Mouse (Mus musculus) neural tube, embryonic 12.5 days (tissue): ENCODE results near the gene Ctsd. TPM values are rescaled to one million over a fixed set of nuclear protein-coding genes. Genes with fewer than 3 reads are reported as not detected.
A peak's percentile ranks its signal among the peaks of the same experiment; 100 is the strongest.

Experiments
- ATAC-seq: fragments of 200-750 bp; cut with Nextera tagmentation; 2 replicates; pipeline ENCODE4 v1.8.0; 2017; ENCODE audit warnings: low read depth, mild to moderate bottlenecking, moderate TSS enrichment, moderate library complexity; ENCODE audit not compliant: low FRiP score
- H3K27ac ChIP-seq: fragments of 300-500 bp; sonication (generic); 2 replicates; pipeline ENCODE4 v1.5.1; 2016
- H3K27me3 ChIP-seq: fragments of 300-500 bp; sonication (generic); replicated peaks from 2 replicates; pipeline ENCODE4 v1.6.1; 2016; ENCODE audit warnings: mild to moderate bottlenecking
- H3K36me3 ChIP-seq: fragments of 300-500 bp; sonication (generic); 2 replicates; pipeline ENCODE4 v1.6.1; 2016; ENCODE audit warnings: mild to moderate bottlenecking
- H3K4me1 ChIP-seq: fragments of 300-500 bp; sonication (generic); 2 replicates; pipeline ENCODE4 v1.6.1; 2016
- H3K4me2 ChIP-seq: fragments of 300-500 bp; sonication (generic); replicated peaks from 2 replicates; pipeline ENCODE4 v1.6.1; 2016; ENCODE audit warnings: mild to moderate bottlenecking
- H3K4me3 ChIP-seq: fragments of 300-500 bp; sonication (generic); 2 replicates; pipeline ENCODE4 v1.5.1; 2016
- H3K9ac ChIP-seq: fragments of 300-500 bp; sonication (generic); 2 replicates; pipeline ENCODE4 v1.6.1; 2016; ENCODE audit warnings: mild to moderate bottlenecking
- H3K9me3 ChIP-seq: fragments of 300-500 bp; sonication (generic); 2 replicates; pipeline ENCODE4 v1.6.1; 2016; ENCODE audit warnings: mild to moderate bottlenecking
- WGBS: fragments of 180-500 bp; shearing (Covaris S2); methylation state at CpG from one replicate; pipeline ENCODE4 v1.1.7; 2016; 5-methylcytosine and 5-hydroxymethylcytosine counted together
- polyA plus RNA-seq: library from polyadenylated mRNA; unstranded; fragments of >200 nt; fragmentation: Nextera tagmentation; extraction: Ambion mirVana; gene quantifications from 2 replicates; pipeline ENCODE4 v1.2.1, GENCODE M21; 2016

The Ctsd gene
- polyA plus RNA-seq, 1 experiment from 2014 or later, result 207 TPM

DNA sequence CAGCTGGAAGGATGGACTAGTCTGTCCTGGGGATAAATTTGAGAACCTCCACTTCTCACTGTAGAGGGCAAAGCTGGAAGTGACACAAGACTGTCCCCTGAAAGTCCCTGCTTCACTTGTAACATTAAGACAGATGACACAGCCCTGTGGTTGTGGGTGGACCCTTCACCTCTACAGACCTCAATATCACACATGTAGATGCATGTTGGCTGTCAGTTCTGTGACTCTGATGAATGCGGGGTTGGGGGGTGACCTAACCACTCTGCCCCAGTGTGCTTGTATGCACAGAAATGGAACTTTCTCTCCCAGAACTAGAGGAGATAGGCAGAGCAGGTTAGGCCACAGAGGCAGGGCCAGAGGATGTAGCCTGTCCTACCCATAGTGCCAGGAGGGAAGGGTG lies 8.8 kb upstream of the Ctsd start:
- no peak for ATAC-seq
- H3K36me3 ChIP-seq, result no peaks in the 10 kb centered on the region
- no peak overlapping the region for H3K4me3 ChIP-seq
- H3K27me3 ChIP-seq, result no peaks in the 10 kb centered on the region
- H3K9ac ChIP-seq, result no peak overlapping the region
- no peak overlapping the region for H3K4me2 ChIP-seq
- 94% methylated on average over 1 of the region's 1 CpGs for WGBS
- no peaks in the 10 kb centered on the region for H3K9me3 ChIP-seq
- no peaks in the 10 kb centered on the region for H3K4me1 ChIP-seq
- no peak overlapping the region for H3K27ac ChIP-seq

DNA sequence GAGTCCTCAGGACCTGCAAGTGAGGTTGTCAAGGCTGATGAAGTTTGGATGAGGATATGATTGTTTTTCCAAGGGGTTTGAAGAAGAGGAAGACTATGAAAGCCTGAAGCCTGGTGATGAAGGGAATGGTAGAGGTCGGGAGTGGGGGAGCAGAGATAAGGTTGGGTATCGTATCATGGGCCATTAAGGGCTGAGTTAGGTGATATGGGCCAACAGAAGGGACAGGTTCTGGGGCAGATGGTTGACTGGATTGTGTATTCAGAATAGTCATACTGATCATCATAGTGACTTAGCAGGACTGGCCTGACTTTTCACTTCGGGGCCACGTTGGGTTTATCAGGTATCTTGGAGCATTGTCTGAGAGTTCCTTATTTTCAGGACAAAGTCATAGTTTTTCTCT lies 7.6 kb upstream of the Ctsd start:
- Histone ChIP-seq H3K27me3 (no peaks in the 10 kb centered on the region), H3K4me1 (no peaks in the 10 kb centered on the region), H3K4me3 (no peak overlapping the region), H3K4me2 (no peak overlapping the region), H3K36me3 (no peaks in the 10 kb centered on the region), H3K9ac (no peak overlapping the region), H3K9me3 (no peaks in the 10 kb centered on the region), H3K27ac (no peak overlapping the region)
- 88% methylated on average over 4 of the region's 4 CpGs for WGBS
- ATAC-seq, result no peak

DNA sequence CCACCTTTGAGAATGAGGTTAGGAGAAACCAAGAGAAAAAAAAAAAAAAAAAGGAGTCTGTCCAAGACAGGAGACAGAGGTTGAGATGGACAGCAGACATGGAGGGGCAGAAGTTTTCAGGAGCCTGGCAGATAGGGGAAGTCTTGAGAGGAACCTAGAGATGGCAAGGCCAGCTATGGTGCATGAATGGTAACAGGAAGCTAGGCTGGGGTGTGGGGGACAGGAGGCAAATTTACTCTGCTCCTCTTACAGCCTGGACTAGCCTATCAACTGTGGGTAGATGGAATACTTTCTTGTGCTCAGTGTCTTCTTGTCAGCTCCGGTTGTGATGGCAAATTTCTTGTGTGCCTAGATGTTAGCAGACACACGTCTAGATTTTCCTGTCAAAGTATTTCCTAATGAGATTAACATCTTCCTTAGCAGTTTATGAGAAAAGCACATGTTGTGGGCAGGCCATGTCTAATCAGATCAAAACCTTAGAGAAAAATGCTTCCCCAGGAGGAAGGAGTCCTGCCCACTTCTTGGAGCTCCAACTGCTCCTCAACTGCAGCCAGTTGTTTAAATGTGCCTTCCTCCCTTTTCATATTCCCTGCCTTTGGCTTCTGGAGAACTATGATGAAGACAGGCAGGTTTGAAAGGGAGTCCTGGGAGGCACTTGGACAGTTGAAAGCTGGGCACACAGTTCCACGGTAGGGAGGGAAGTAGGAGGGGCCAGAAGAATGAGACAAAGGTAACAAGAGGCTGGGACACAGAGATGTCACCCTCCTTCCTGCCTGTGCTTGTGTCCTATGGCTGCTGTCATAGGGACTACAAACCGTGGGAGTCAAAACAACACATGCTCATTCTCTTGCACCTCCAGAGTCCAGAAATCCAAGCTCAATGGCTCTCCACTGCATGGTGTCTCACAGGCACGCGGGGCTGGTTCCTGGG lies 6.7 kb upstream of the Ctsd start:
- no peaks in the 10 kb centered on the region for H3K9me3 ChIP-seq
- no peak for ATAC-seq
- H3K9ac ChIP-seq, result no peak overlapping the region
- WGBS, result 69% methylated on average over 6 of the region's 6 CpGs
- H3K27ac ChIP-seq, result no peak overlapping the region
- no peak overlapping the region for H3K4me3 ChIP-seq
- no peaks in the 10 kb centered on the region for H3K36me3 ChIP-seq
- no peaks in the 10 kb centered on the region for H3K4me1 ChIP-seq
- H3K27me3 ChIP-seq, result no peaks in the 10 kb centered on the region
- H3K4me2 ChIP-seq, result no peak overlapping the region

DNA sequence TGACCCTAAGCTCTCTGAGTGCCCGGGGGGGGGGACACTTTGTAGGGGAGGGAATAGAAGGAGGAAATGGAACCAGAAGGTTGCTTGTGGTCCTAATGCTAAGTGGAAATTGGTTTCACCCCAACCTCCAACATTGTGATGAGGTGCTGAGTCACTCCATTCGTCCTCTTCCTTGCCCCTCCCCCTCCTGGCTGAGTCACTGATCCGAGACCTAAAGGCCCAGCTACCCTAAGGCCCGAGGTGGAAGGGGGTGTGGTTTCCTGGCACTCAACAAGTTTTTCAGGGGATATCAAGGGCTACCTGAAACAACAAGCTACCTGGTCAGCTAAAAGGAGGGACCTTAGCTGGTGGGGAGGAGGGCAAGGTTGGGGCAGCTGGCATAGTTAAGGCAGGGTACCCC lies 5.4 kb upstream of the Ctsd start:
- H3K4me1 ChIP-seq, result no peaks in the 10 kb centered on the region
- no peak for ATAC-seq
- H3K9ac ChIP-seq, result no peak overlapping the region
- H3K27ac ChIP-seq, result no peak overlapping the region
- no peak overlapping the region for H3K4me3 ChIP-seq
- H3K9me3 ChIP-seq, result no peaks in the 10 kb centered on the region
- no peaks in the 10 kb centered on the region for H3K36me3 ChIP-seq
- no peak overlapping the region for H3K4me2 ChIP-seq
- no peaks in the 10 kb centered on the region for H3K27me3 ChIP-seq
- WGBS, result 36% methylated on average over 4 of the region's 4 CpGs

DNA sequence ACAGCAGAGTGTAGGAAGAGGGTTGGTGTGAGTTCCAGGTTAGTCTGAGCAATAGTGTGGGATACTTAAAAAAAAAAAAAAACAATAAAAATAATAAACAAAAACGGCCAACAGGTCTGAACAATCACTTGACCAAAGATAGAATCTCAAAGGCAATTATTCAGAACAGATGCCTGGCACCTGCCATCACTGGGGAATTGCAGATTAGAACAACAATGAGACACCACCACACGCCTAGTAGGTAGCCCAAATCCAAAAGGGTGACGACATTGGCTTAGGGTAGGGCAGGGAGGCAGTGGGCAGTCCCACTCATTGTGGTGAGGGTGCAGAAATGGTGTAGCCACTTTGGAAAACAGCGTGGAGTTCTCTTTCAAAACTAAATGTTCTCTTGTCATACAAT lies 3.8 kb upstream of the Ctsd start:
- Histone ChIP-seq H3K9me3 (no peaks in the 10 kb centered on the region), H3K36me3 (no peaks in the 10 kb centered on the region), H3K9ac (no peak overlapping the region), H3K4me3 (no peak overlapping the region), H3K4me1 (peaks cover 7% of the 10 kb centered on the region), H3K27ac (no peak overlapping the region), H3K4me2 (no peak overlapping the region), H3K27me3 (no peaks in the 10 kb centered on the region)
- 68% methylated on average over 4 of the region's 4 CpGs for WGBS
- no peak for ATAC-seq

DNA sequence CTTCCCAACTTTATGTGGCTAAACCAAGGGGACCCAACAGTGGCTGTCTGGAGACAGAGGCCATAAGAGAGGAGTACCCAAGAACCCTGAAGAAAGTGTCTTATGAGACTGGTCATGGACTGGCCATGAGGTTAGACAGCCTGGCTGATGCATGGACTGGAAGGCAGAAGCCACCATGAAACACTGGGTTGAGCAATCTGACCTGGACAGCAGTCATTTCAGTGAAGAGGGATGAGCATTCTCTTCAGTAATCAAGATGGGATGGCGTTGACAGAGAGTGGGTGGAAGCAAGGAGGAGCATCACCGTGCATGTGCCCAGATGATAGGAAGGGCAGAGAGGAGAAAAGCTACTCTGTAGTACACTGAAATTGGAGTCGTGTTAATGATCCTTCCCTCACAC lies 3.3 kb upstream of the Ctsd start:
- no peak for ATAC-seq
- no peak overlapping the region for H3K9ac ChIP-seq

DNA sequence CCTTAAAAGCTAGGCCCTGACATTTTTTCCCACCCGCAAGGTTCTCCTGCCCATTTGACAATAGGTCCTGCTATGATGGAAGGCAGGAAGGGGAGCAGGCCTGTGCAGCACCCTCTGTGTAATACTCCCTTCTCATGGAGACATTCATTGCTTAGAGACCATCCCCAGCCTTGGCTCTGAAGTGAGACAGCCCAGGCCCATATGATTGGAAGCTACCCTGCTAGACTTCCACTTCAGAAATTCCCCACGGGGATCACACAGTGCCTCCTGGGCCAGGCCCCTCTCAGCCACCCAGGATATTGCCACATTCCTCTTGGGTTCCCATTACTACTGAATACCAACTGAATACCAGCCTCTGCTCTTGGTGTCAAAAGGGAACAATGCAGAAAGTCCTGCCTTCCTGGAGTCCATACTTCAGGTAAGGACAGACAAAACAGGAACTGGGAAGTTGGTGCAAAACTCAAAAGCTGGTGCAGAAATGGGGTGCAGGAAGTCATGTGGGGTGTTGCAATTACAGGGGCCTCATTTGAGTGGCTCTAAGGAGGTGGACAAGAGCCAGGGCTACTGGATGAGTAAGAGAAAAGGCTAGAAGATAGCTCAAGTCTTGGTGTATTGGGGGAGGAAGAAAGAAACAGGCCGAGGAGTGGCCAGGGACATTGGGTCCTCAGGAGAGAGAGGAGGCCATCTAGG lies 2.3 kb upstream of the Ctsd start:
- 82% methylated on average over 3 of the region's 3 CpGs for WGBS
- peaks cover 4% of the 10 kb centered on the region for H3K36me3 ChIP-seq
- H3K27me3 ChIP-seq, result no peaks in the 10 kb centered on the region
- H3K4me3 ChIP-seq, result no peak overlapping the region
- H3K9ac ChIP-seq, result no peak overlapping the region
- H3K9me3 ChIP-seq, result no peaks in the 10 kb centered on the region
- no peak overlapping the region for H3K4me2 ChIP-seq
- no peak for ATAC-seq
- no peak overlapping the region for H3K27ac ChIP-seq
- peaks cover 18% of the 10 kb centered on the region for H3K4me1 ChIP-seq

More for the DNA sequence above, 3.3 kb upstream of the Ctsd start:
- WGBS, result 77% methylated on average over 3 of the region's 3 CpGs
- no peak overlapping the region for H3K4me2 ChIP-seq
- no peaks in the 10 kb centered on the region for H3K27me3 ChIP-seq
- no peak overlapping the region for H3K4me3 ChIP-seq
- H3K4me1 ChIP-seq, result peaks cover 12% of the 10 kb centered on the region
- H3K9me3 ChIP-seq, result no peaks in the 10 kb centered on the region
- no peak overlapping the region for H3K27ac ChIP-seq
- H3K36me3 ChIP-seq, result no peaks in the 10 kb centered on the region

DNA sequence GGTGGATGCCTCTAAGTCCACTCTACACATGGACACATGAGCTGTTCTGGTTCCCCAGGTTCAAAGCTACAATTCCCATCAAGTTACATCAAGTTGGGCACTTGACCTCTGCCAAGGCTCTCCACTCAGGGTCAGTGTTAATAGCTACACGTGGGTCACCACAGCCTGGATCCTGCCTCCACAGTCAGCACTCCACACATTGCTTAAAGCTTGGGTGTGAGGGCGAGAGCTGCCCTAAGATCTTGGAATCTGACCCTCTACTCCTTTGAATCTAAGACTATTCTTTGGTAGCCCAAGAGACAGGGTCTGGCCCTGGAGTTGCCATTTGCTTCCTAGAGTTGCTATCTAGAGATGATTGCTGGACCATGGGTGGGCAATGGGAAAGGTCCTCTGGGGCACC lies 902 bp upstream of the Ctsd start:
- Histone ChIP-seq H3K4me1 (peaks cover 18% of the 10 kb centered on the region), H3K36me3 (peaks cover 18% of the 10 kb centered on the region), H3K4me3 (no peak overlapping the region), H3K27me3 (no peaks in the 10 kb centered on the region), H3K9me3 (no peaks in the 10 kb centered on the region), H3K27ac (no peak overlapping the region), H3K9ac (no peak overlapping the region), H3K4me2 (no peak overlapping the region)
- 92% methylated on average over 2 of the region's 2 CpGs for WGBS
- ATAC-seq, result no peak

DNA sequence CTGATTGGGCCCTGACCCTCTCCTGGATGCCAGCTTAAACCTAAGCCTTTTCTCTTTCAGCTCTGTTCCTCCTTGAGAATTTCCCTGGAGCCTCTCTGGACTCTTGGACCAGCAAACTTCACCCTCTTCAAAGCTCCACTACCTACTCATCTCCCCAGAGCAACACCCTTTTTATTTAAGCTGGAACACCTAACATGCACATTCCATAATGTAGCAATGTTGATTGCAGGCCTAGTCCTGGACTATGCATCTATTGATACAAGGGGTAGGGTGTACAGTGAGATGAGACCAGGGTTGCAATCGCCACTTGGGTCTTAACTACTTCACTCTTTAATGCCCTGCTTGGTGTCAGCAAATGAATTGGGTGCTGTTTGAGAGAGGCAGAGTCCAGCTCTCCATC lies 360 bp upstream of the Ctsd start:
- H3K27ac ChIP-seq, result no peak overlapping the region
- peaks cover 18% of the 10 kb centered on the region for H3K4me1 ChIP-seq
- H3K9ac ChIP-seq, result peak overlapping the region; percentile 76; the same call in 1 of the 2 replicates
- peak; percentile 33 for ATAC-seq
- no peaks in the 10 kb centered on the region for H3K9me3 ChIP-seq
- WGBS, result 98% methylated on average over 1 of the region's 1 CpGs
- H3K4me3 ChIP-seq, result peak overlapping the region; percentile 77
- peak overlapping the region; percentile 94 for H3K4me2 ChIP-seq
- peaks cover 23% of the 10 kb centered on the region for H3K36me3 ChIP-seq
- H3K27me3 ChIP-seq, result no peaks in the 10 kb centered on the region

DNA sequence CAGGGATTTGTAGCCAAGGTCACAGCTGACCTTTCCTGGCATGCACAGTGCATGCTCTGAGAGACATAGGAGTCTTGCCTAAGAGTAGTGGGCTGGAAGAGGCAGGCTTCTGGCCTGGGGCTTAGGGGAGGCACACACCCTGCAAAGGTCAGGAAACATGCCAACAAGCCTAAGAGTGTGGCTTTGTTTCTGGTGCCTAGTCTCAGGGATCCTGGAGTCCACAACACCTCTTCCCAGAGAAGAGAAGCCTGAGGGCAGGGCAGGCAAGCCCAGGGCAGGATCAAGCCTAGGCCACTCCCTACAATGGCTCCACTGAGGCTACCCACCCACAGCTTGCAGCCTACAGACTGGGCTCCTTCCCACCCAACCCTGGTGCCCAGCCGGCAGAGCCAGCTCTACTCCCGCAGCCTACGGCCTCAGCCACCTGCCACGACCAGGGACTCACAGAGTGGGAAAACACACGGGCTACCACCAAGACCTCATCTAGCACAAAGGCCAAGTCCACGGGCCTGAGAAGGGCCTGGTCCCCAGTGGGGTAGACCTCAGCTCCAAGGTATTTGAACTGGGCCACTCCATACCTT lies 1.1 kb downstream of the Ctsd start:
- no peak for ATAC-seq
- H3K4me1 ChIP-seq, result peaks cover 18% of the 10 kb centered on the region
- WGBS, result 75% methylated on average over 6 of the region's 6 CpGs
- H3K27me3 ChIP-seq, result no peaks in the 10 kb centered on the region
- H3K4me2 ChIP-seq, result peak overlapping the region; percentile 94
- H3K27ac ChIP-seq, result no peak overlapping the region
- peaks cover 38% of the 10 kb centered on the region for H3K36me3 ChIP-seq
- peak overlapping the region; percentile 76 for H3K9ac ChIP-seq
- no peaks in the 10 kb centered on the region for H3K9me3 ChIP-seq
- peak overlapping the region; percentile 77 for H3K4me3 ChIP-seq

DNA sequence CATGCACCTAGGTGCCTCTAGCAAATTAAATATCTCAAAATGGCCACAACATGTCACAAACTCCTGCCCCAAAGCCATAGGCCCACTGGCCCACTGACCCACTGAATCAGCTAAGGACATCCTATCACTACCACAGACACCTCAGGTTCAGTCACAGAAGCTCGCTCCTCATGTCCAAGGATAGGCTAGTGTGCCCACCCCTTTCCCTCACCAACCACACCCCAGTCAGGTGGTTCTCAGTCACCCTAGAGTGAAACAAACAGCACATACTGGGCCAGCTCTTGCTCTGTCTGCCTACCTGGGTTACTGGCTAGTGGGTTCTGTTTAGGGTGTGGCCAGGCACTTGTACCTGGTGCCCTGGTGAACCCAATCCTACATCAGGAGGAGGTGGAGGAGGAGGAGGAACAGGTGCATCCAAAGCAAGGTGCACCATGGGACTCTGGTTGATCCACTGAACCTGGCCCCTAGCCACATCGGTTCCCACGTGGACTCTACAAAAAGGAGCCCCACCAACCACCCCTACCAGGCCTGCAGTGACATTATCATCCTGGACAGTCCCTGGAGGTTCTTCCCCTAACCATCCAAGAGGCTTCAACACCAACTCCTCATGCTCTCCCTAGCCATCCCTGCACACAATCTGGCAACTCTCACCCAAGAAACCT lies 2.0 kb downstream of the Ctsd start:
- peaks cover 18% of the 10 kb centered on the region for H3K4me1 ChIP-seq
- no peaks in the 10 kb centered on the region for H3K27me3 ChIP-seq
- H3K36me3 ChIP-seq, result peaks cover 47% of the 10 kb centered on the region
- peak overlapping the region; percentile 94 for H3K4me2 ChIP-seq
- WGBS, result 88% methylated on average over 3 of the region's 3 CpGs
- ATAC-seq, result no peak
- no peak overlapping the region for H3K27ac ChIP-seq
- H3K4me3 ChIP-seq, result 0 out of 2 replicates have a peak overlapping the region, but pooled peaks have one; percentile 77
- no peak overlapping the region for H3K9ac ChIP-seq
- H3K9me3 ChIP-seq, result no peaks in the 10 kb centered on the region

DNA sequence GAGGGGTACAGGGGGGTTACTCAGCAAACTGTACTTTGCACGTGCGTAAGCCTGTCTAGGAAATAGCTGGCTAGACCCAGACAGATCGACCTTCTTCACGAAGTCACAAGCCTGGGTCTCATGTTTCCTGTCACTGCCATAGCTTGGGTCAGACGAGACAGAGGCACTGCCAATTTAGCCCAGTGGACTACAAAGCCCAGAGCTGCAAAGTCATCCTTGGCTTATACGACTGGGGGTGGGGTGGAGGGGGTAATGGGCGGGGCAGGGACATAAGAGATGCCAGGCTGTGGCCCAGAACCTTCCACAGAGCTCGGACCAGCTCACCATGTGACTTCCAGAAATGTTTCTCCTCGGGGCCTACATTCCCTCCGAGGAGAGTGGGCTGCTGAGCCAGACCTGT lies 3.5 kb downstream of the Ctsd start:
- Histone ChIP-seq H3K36me3 (peaks cover 62% of the 10 kb centered on the region), H3K27ac (no peak overlapping the region), H3K4me2 (no peak overlapping the region), H3K27me3 (no peaks in the 10 kb centered on the region), H3K9ac (no peak overlapping the region), H3K4me3 (no peak overlapping the region), H3K4me1 (peaks cover 18% of the 10 kb centered on the region), H3K9me3 (no peaks in the 10 kb centered on the region)
- WGBS, result 87% methylated on average over 10 of the region's 10 CpGs
- ATAC-seq, result no peak
